Mouse (Mus musculus) neural tube, embryonic 15.5 days (tissue): Measurements from ENCODE around the gene Vwa5b1. TPM values are rescaled to one million over a fixed set of nuclear protein-coding genes. Genes with fewer than 3 reads are reported as not detected.

Experiments
- ATAC-seq: fragments of 200-750 bp; cut with Nextera tagmentation; 2 replicates; pipeline ENCODE4 v1.8.0; 2017; ENCODE audit warnings: mild to moderate bottlenecking, moderate TSS enrichment, moderate library complexity; ENCODE audit not compliant: low FRiP score
- H3K27ac ChIP-seq: fragments of 300-500 bp; sonication (generic); replicated peaks from 2 replicates; pipeline ENCODE4 v1.5.1; 2015; ENCODE audit warnings: mild to moderate bottlenecking, inconsistent platforms
- H3K27me3 ChIP-seq: fragments of 300-500 bp; sonication (generic); replicated peaks from 2 replicates; pipeline ENCODE4 v1.6.1; 2015; ENCODE audit warnings: inconsistent platforms
- H3K36me3 ChIP-seq: fragments of 300-500 bp; sonication (generic); 2 replicates; pipeline ENCODE4 v1.6.1; 2015; ENCODE audit warnings: inconsistent platforms
- H3K4me1 ChIP-seq: fragments of 300-500 bp; sonication (generic); 2 replicates; pipeline ENCODE4 v1.6.1; 2015; ENCODE audit warnings: inconsistent platforms
- H3K4me2 ChIP-seq: fragments of 300-500 bp; sonication (generic); 2 replicates; pipeline ENCODE4 v1.6.1; 2015; ENCODE audit warnings: inconsistent platforms, mild to moderate bottlenecking, moderate library complexity
- H3K4me3 ChIP-seq: fragments of 300-500 bp; sonication (generic); replicated peaks from 2 replicates; pipeline ENCODE4 v1.5.1; 2015; ENCODE audit warnings: mild to moderate bottlenecking, inconsistent platforms
- H3K9ac ChIP-seq: fragments of 300-500 bp; sonication (generic); replicated peaks from 2 replicates; pipeline ENCODE4 v1.6.1; 2015; ENCODE audit warnings: mild to moderate bottlenecking, inconsistent platforms
- H3K9me3 ChIP-seq: fragments of 300-500 bp; sonication (generic); replicated peaks from 2 replicates; pipeline ENCODE4 v1.6.1; 2016; ENCODE audit warnings: inconsistent platforms
- WGBS: fragments of 180-500 bp; shearing (Covaris S2); methylation state at CpG from one replicate; pipeline ENCODE4 v1.1.7; 2015; ENCODE audit warnings: mixed read lengths; 5-methylcytosine and 5-hydroxymethylcytosine counted together
- polyA plus RNA-seq: library from polyadenylated mRNA; unstranded; fragments of >200 nt; fragmentation: Nextera tagmentation; extraction: Ambion mirVana; gene quantifications from 2 replicates; pipeline ENCODE4 v1.2.1, GENCODE M21; 2015

Gene Vwa5b1
- polyA plus RNA-seq, 1 experiment from 2014 or later, result 1.2 TPM

DNA sequence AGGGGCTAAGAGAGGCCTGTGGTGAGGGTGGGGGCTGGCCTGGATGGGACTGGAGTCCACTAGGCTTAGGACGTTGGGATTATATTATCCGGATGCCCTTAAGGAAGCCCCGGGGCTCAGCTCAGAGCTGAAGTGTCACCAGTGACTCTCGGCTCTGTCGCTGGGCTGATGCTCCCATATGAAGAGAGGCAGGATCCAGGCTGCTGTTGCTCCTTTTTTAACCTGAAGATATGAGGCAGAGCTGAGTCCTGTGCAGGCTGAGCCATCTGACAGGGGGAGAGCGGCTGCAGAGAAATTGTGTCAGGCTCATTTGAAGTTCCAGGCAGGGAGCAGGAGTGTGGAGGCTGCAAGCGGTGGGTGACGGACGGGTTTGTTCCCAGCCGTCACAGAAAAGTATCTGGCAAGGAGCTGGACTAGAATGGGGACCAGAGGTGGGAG lies 87.5 kb downstream of the Vwa5b1 start:
- ATAC-seq, result peak; percentile 39
- Histone ChIP-seq H3K4me3 (no peak overlapping the region), H3K36me3 (no peaks in the 10 kb centered on the region), H3K4me1 (peaks cover 23% of the 10 kb centered on the region), H3K9me3 (no peaks in the 10 kb centered on the region), H3K9ac (no peak overlapping the region), H3K27ac (peak overlapping the region; percentile 69), H3K27me3 (no peaks in the 10 kb centered on the region), H3K4me2 (peak overlapping the region; percentile 30)
- WGBS, result 12% methylated on average over 10 of the region's 10 CpGs

DNA sequence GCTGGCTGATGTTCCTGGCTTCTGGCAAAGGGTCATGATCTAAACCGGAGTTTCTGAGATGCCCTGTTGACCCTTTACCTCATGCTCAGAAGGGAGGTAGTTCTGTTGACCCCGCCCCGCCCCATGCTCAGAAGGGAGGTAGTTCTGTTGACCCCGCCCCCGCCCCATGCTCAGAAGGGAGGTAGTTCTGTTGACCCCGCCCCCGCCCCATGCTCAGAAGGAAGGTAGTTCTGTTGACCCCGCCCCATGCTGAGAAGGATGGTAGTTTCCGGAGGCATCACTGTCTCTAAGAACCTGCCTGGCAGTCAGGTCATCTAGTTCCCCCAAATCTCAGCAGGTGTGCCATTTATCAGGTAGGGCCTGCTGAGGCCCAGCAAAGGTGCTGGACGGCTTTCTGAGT lies 88.1 kb downstream of the Vwa5b1 start:
- Histone ChIP-seq H3K36me3 (no peaks in the 10 kb centered on the region), H3K27ac (peak overlapping the region; percentile 69), H3K4me2 (peak overlapping the region; percentile 30), H3K9ac (no peak overlapping the region), H3K4me1 (peaks cover 27% of the 10 kb centered on the region), H3K4me3 (no peak overlapping the region), H3K27me3 (no peaks in the 10 kb centered on the region), H3K9me3 (no peaks in the 10 kb centered on the region)
- no peak for ATAC-seq
- WGBS, result 18% methylated on average over 10 of the region's 10 CpGs

DNA sequence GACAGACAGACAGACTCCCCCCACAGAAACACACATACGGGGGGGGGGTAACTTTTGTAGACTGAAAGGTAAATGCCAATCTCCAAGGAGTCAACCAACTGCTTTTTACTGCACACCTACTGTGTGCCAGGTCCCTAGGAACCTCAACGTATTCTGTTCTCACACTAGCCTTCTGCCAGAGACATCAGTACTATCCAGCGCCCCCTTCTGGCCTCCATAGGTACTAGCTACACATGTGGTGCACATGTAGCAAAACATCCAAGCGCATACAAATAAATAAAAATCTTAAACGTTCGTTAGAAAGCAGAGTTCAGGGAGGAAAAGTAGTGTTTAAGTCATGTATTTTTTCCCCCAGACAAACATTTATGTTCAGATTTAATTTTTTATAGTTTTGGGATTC lies 88.6 kb downstream of the Vwa5b1 start:
- H3K4me2 ChIP-seq, result no peak overlapping the region
- H3K9ac ChIP-seq, result no peak overlapping the region
- ATAC-seq, result no peak
- H3K27me3 ChIP-seq, result no peaks in the 10 kb centered on the region
- H3K27ac ChIP-seq, result no peak overlapping the region
- H3K4me1 ChIP-seq, result peaks cover 27% of the 10 kb centered on the region
- WGBS, result 62% methylated on average over 6 of the region's 6 CpGs
- H3K9me3 ChIP-seq, result no peaks in the 10 kb centered on the region
- no peaks in the 10 kb centered on the region for H3K36me3 ChIP-seq
- no peak overlapping the region for H3K4me3 ChIP-seq

DNA sequence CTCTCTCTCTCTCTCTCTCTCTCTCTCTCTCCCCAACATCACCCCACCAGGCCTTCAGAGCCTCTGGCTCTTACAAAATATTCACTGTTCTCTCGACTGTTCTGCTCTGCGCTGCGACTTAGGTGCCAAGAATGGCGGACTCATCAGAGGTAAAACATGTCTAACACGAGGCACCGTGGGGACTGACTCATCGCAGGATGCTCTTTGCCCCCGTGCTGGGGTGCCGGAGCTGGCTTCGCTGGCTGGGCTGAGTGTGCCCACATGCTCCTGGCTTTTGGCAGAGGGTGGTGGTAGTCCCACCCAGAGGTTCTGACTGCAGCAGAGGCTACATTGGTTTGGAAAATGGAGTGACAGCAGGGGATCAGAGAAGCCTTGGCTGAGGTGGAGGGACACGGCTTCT lies 89.4 kb downstream of the Vwa5b1 start:
- peaks cover 27% of the 10 kb centered on the region for H3K4me1 ChIP-seq
- no peak overlapping the region for H3K9ac ChIP-seq
- WGBS, result 76% methylated on average over 11 of the region's 11 CpGs
- H3K9me3 ChIP-seq, result no peaks in the 10 kb centered on the region
- H3K27ac ChIP-seq, result no peak overlapping the region
- no peak overlapping the region for H3K4me3 ChIP-seq
- H3K27me3 ChIP-seq, result no peaks in the 10 kb centered on the region
- ATAC-seq, result no peak
- H3K4me2 ChIP-seq, result no peak overlapping the region
- H3K36me3 ChIP-seq, result no peaks in the 10 kb centered on the region

DNA sequence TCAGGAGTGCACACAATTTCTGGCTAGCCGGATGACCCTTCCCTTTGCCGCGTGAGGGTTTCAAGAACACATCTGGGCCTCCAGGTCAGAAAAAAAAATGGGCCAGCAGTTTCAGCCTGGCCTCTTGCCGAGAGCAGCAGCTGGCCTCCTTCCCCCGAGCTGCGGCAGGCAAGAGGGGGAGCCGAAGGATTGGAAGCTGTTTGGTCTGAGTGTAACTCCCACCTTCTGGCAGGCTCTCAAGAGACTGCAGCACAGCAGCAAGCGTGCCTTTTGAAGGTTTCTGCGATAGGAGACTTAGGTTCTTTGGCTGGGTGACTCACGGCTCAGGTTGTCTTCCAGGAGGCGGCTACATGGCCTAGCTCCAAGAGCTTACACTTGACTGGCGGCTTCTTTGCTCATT lies 92.5 kb downstream of the Vwa5b1 start:
- Histone ChIP-seq H3K27ac (0 out of 2 replicates have a peak overlapping the region, but pooled peaks have one; percentile 15), H3K9ac (no peak overlapping the region), H3K4me3 (no peak overlapping the region), H3K4me2 (no peak overlapping the region), H3K4me1 (peaks cover 29% of the 10 kb centered on the region), H3K9me3 (no peaks in the 10 kb centered on the region; the same call in 1 of the 2 replicates), H3K36me3 (no peaks in the 10 kb centered on the region), H3K27me3 (no peaks in the 10 kb centered on the region)
- no peak for ATAC-seq
- WGBS, result 45% methylated on average over 12 of the region's 12 CpGs

DNA sequence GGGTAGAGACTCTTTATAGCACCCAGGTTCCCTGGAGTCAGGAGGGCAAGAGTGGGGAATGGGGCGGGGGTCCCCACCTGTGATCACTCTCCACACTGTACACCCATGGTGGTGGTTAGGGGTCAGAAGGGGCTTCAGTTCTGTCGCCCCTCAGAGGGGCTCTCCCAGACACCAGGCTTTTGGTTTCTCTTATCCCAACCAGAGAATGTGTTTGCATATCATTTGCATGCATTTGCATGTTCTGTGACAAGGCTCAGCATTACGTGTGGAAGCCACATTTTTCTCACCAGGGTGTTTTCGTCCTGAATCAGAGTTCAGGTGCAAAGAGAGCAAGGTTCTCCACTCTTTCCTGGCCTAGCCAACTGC lies 97.6 kb downstream of the Vwa5b1 start:
- H3K9me3 ChIP-seq, result no peaks in the 10 kb centered on the region; the same call in 1 of the 2 replicates
- H3K27ac ChIP-seq, result no peak overlapping the region
- H3K27me3 ChIP-seq, result no peaks in the 10 kb centered on the region; the same call in 1 of the 2 replicates
- 43% methylated on average over 4 of the region's 4 CpGs for WGBS
- ATAC-seq, result no peak
- H3K4me3 ChIP-seq, result no peak overlapping the region
- no peak overlapping the region for H3K4me2 ChIP-seq
- H3K4me1 ChIP-seq, result peaks cover 28% of the 10 kb centered on the region
- H3K36me3 ChIP-seq, result no peaks in the 10 kb centered on the region
- no peak overlapping the region for H3K9ac ChIP-seq

DNA sequence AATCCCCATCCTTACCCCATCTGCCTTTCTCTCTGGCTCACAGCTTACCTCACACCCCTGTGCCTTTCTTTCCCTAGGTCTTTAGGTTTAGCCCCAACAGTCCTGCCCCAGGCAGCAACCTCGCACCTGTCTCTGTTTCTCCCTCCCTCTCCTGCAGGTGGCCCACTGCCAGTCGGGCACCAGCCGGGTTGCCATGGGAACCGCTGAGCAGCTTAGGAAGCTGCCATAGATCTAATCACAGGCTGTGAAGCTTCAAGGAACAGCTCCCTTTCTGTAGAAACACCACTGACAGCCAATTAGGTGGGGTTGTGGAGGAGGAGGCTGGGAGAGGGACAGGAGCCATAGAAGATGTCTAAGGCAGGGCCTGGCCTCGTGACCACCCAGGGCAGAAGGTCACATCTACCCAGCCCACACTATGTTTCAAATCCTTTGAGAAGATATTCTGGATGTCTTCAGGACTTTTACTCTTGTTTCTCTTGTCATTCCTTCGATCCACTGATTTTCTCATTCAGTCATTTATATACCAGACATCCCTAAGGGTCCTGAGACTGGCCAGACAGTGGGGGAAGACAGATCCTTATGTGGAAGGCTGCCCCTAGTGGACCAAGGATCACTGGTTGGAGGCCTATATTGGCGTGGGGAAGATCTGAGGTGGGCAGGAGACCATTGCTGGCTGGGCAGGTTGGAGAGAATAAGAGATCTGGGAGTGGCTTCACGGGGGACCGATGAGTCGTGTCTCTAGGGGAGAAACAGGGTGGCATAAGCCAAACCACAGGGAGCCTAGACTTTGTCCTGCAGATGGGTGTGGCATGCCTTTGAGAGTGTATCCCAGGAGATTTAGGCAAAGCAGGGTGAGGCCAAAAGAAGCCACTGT lies 98.2 kb downstream of the Vwa5b1 start:
- Histone ChIP-seq H3K4me1 (peaks cover 25% of the 10 kb centered on the region), H3K27me3 (no peaks in the 10 kb centered on the region; the same call in 1 of the 2 replicates), H3K4me2 (no peak overlapping the region), H3K4me3 (no peak overlapping the region), H3K36me3 (no peaks in the 10 kb centered on the region), H3K27ac (peak overlapping the region; percentile 60; the same call in 1 of the 2 replicates), H3K9me3 (no peaks in the 10 kb centered on the region; the same call in 1 of the 2 replicates), H3K9ac (no peak overlapping the region)
- ATAC-seq, result 0 out of 2 replicates have a peak, but pooled peaks have one; percentile 62
- 29% methylated on average over 10 of the region's 10 CpGs for WGBS

DNA sequence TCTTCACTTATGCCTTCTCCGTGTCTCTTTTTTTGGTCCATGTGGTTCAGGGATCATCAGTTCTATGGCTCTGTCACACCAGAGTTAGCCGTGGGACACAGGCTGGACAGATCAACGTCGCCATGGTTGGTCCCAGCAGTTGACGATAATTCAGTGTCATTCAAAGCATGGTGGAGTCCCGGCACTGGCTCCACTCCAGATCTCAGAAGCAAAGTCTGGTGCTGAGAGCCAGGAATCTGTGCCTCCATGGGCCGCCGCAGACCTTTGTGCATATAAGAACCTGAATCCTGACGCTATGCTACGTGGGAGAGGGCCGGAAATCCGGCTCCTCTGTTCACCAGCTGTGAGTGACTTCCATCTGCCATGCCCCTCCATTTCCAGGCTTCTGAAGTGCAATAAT lies 100.1 kb downstream of the Vwa5b1 start:
- no peak overlapping the region for H3K9ac ChIP-seq
- no peaks in the 10 kb centered on the region; the same call in 1 of the 2 replicates for H3K27me3 ChIP-seq
- ATAC-seq, result no peak
- no peak overlapping the region for H3K27ac ChIP-seq
- no peaks in the 10 kb centered on the region for H3K9me3 ChIP-seq
- H3K4me1 ChIP-seq, result peaks cover 24% of the 10 kb centered on the region
- no peak overlapping the region for H3K4me2 ChIP-seq
- H3K4me3 ChIP-seq, result no peak overlapping the region
- 78% methylated on average over 12 of the region's 12 CpGs for WGBS
- H3K36me3 ChIP-seq, result no peaks in the 10 kb centered on the region

DNA sequence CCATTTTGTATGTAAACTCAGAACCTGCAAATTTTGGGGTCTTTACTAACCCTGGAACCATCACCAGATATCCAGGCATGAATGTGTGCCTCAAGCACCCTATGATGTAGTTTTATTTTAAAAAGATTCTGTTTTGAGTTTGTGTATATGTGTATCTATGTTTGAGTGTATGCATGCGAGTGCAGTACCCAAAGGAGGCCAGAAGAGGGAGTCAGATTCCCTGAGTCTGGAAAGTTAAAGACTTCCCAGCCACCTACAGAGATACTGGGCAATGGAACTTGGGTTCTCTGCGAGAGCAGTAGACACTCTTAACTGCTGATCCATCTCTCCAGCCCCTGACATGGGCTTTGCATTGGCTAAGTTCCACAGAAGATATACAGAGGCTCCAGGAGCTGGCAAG lies 101.8 kb downstream of the Vwa5b1 start:
- WGBS, result 95% methylated on average over 2 of the region's 2 CpGs
- H3K4me3 ChIP-seq, result no peak overlapping the region
- peaks cover 17% of the 10 kb centered on the region for H3K4me1 ChIP-seq
- H3K9ac ChIP-seq, result no peak overlapping the region
- no peaks in the 10 kb centered on the region; the same call in 1 of the 2 replicates for H3K27me3 ChIP-seq
- no peaks in the 10 kb centered on the region for H3K36me3 ChIP-seq
- no peak for ATAC-seq
- no peak overlapping the region for H3K4me2 ChIP-seq
- no peaks in the 10 kb centered on the region for H3K9me3 ChIP-seq
- no peak overlapping the region for H3K27ac ChIP-seq

DNA sequence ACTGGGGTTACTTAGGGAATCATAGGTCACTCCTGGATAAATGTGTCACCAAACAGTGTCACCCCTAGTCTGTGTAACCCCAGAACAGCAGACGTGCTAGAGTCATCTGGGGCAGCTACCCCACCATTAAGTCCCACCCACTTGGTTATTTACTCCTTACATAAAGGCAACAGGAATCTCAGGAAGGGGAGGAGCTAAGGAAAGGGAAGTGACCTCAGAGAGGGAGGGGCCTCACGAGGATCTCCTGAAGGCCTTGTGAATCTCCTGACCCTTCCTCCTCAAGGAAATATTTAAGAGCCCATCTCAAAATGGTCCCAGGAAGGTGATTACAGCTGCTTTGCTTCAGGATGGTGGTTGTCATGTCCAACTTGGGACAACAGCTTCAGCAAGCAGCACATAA lies 103.9 kb downstream of the Vwa5b1 start:
- H3K9me3 ChIP-seq, result no peaks in the 10 kb centered on the region
- no peak overlapping the region for H3K4me2 ChIP-seq
- no peaks in the 10 kb centered on the region; the same call in 1 of the 2 replicates for H3K27me3 ChIP-seq
- no peaks in the 10 kb centered on the region for H3K36me3 ChIP-seq
- H3K4me3 ChIP-seq, result no peak overlapping the region
- H3K4me1 ChIP-seq, result no peaks in the 10 kb centered on the region
- no peak for ATAC-seq
- 91% methylated on average over 2 of the region's 2 CpGs for WGBS
- H3K27ac ChIP-seq, result no peak overlapping the region
- no peak overlapping the region for H3K9ac ChIP-seq

DNA sequence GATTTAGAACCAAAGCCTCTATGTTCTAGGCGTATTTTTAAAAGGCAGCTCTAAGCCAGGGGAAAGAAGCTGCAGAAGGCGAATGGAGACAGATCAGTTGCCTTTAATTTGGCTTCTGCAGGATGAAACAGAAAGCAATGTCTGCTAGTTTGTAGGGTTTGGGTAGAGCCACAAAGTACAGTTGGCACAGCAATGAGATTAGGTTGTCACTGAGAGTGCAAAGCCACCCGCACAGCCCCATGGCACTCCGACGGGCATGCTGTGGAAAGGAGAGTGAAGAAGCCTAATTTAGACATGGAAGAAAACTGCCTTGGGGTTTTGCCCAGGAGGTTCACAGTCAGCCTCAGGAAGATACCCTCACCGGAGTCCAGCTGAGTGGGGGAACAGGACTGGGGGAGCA lies 105.7 kb downstream of the Vwa5b1 start:
- no peak overlapping the region for H3K4me2 ChIP-seq
- H3K4me1 ChIP-seq, result no peaks in the 10 kb centered on the region
- H3K9me3 ChIP-seq, result no peaks in the 10 kb centered on the region
- no peak for ATAC-seq
- no peak overlapping the region for H3K4me3 ChIP-seq
- H3K9ac ChIP-seq, result no peak overlapping the region
- WGBS, result 89% methylated on average over 6 of the region's 6 CpGs
- no peaks in the 10 kb centered on the region; the same call in 1 of the 2 replicates for H3K27me3 ChIP-seq
- H3K27ac ChIP-seq, result no peak overlapping the region
- no peaks in the 10 kb centered on the region for H3K36me3 ChIP-seq

DNA sequence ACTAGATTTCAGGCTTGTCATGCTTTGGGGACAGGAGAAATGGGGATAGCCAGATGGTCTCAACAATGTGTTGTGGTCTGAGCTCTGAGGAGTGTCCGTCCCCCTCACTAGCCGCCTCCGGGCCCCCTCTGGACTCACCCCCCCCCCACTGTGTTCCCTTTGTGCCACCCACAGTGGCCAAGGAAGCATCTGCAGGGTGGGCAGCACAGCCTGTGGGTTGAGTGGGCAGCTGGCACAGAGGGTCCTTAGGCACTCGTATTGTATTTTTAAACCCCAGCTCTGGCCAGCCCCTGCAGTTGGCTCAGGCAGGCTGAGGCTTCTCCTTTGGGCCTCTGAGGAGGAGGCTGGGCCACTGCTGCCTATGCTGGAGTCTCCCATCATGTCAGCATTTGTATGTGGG lies 110.0 kb downstream of the Vwa5b1 start:
- no peaks in the 10 kb centered on the region for H3K36me3 ChIP-seq
- H3K27me3 ChIP-seq, result no peaks in the 10 kb centered on the region
- peaks cover 24% of the 10 kb centered on the region for H3K4me1 ChIP-seq
- no peak overlapping the region for H3K4me3 ChIP-seq
- H3K9ac ChIP-seq, result no peak overlapping the region
- H3K9me3 ChIP-seq, result no peaks in the 10 kb centered on the region
- no peak overlapping the region for H3K4me2 ChIP-seq
- H3K27ac ChIP-seq, result no peak overlapping the region
- ATAC-seq, result no peak
- 59% methylated on average over 4 of the region's 4 CpGs for WGBS
